Mouse (Mus musculus): ENCODE measurements around the gene Ccdc146.

- TF ChIP-seq CTCF (IDR thresholded peaks at IDR 0.05; ENCODE audit: low read depth) (no peak), EP300 (IDR thresholded peaks at IDR 0.05; ENCODE audit: low read depth) (no peak)
Measured at GRCm38 (mm10) chr5:21414116-21414820, 10.2 kb downstream of the Ccdc146 start.

Measured in liver, postnatal 0 days (tissue).